Mouse (Mus musculus) cerebellum, adult 9-10 months (tissue): Measurements from ENCODE around the gene Ak6.

Source experiments
- DNase-seq: peaks from one replicate; pipeline ENCODE4 v3.0.0; 2022

Gene Ak6

GRCm38 (mm10) chr13:100650550-100651438 lies at the start of gene Ak6, which contains the start of gene Rad17:
TSS of gene Ak6 (plus strand) at chr13:100650979.
TSS of gene Rad17 (minus strand) at chr13:100651051.
- peak; percentile 95 for DNase-seq

- no peak for DNase-seq
Observed at GRCm38 (mm10) chr13:100601034-100601433, 49.7 kb upstream of the Ak6 start.

GRCm38 (mm10) chr13:100602239-100602902 lies 48.4 kb upstream of the Ak6 start:
- DNase-seq, result no peak

- no peak for DNase-seq
Observed at GRCm38 (mm10) chr13:100603031-100603737, 47.6 kb upstream of the Ak6 start.

- DNase-seq, result no peak
Observed at GRCm38 (mm10) chr13:100603738-100604095, 47.1 kb upstream of the Ak6 start.

GRCm38 (mm10) chr13:100605845-100606244 lies 44.9 kb upstream of the Ak6 start:
- no peak for DNase-seq

GRCm38 (mm10) chr13:100607756-100608155 lies 43.0 kb upstream of the Ak6 start:
- no peak for DNase-seq

GRCm38 (mm10) chr13:100611266-100611665 lies 39.5 kb upstream of the Ak6 start:
- DNase-seq, result no peak

- DNase-seq, result peak; percentile 72
Observed at GRCm38 (mm10) chr13:100612251-100612650, 38.5 kb upstream of the Ak6 start.

- DNase-seq, result no peak
Observed at GRCm38 (mm10) chr13:100612903-100613302, 37.9 kb upstream of the Ak6 start.

GRCm38 (mm10) chr13:100616181-100617087 lies 34.3 kb upstream of the Ak6 start, which contains the start of gene Marveld2:
TSS of gene Marveld2 (minus strand) at chr13:100616971.
- peak; percentile 82 for DNase-seq

GRCm38 (mm10) chr13:100617583-100617982 lies 33.2 kb upstream of the Ak6 start:
- peak; percentile 52 for DNase-seq

- DNase-seq, result no peak
Observed at GRCm38 (mm10) chr13:100622241-100622640, 28.5 kb upstream of the Ak6 start.

GRCm38 (mm10) chr13:100634106-100634691 lies 16.6 kb upstream of the Ak6 start:
- DNase-seq, result no peak

GRCm38 (mm10) chr13:100642471-100643209 lies 8.1 kb upstream of the Ak6 start:
- DNase-seq, result no peak

- DNase-seq, result no peak
Observed at GRCm38 (mm10) chr13:100648223-100648622, 2.6 kb upstream of the Ak6 start.

GRCm38 (mm10) chr13:100651439-100652186 lies 834 bp downstream of the Ak6 start, which contains the start of gene Taf9:
TSS of gene Taf9 (plus strand) at chr13:100651579.
- no peak for DNase-seq

GRCm38 (mm10) chr13:100658091-100658490 lies 7.3 kb downstream of the Ak6 start:
- DNase-seq, result no peak

GRCm38 (mm10) chr13:100659864-100660456 lies 9.2 kb downstream of the Ak6 start:
- peak; percentile 59 for DNase-seq
